Mouse (Mus musculus) gastrocnemius, adult 2 months (tissue): ENCODE results near the gene Naglu. TPM values are rescaled to one million over a fixed set of nuclear protein-coding genes. Genes with fewer than 3 reads are reported as not detected.

Source experiments
- DNase-seq: peaks from one replicate; pipeline ENCODE4 v3.0.0; 2022
- H3K27ac ChIP-seq: fragments of 200-600 bp; 2 replicates; pipeline ENCODE4 v1.8.1; 2022; ENCODE audit warnings: mild to moderate bottlenecking
- H3K4me3 ChIP-seq: fragments of 200-600 bp; 2 replicates; pipeline ENCODE4 v1.8.1; 2022; ENCODE audit warnings: mild to moderate bottlenecking, moderate library complexity
- CTCF ChIP-seq: fragments of 200-600 bp; IDR thresholded peaks from 2 replicates; pipeline ENCODE4 v1.8.1; 2022; ENCODE audit warnings: antibody characterized with exemption, mild to moderate bottlenecking, moderate library complexity
- intact Hi-C: fragments of 180-260 bp; cut with DNase I; formaldehyde crosslinking; loops from one replicate; pipeline ENCODE4 v1.15.1; 2025
- total RNA-seq, 2 experiments: library from RNA; stranded (reverse); gene quantifications; 2 replicates each; pipeline ENCODE4 v1.2.3; 2021

Gene Naglu
- total RNA-seq, 2 experiments from 2014 or later, result 3.3 to 4.1 TPM

DNA sequence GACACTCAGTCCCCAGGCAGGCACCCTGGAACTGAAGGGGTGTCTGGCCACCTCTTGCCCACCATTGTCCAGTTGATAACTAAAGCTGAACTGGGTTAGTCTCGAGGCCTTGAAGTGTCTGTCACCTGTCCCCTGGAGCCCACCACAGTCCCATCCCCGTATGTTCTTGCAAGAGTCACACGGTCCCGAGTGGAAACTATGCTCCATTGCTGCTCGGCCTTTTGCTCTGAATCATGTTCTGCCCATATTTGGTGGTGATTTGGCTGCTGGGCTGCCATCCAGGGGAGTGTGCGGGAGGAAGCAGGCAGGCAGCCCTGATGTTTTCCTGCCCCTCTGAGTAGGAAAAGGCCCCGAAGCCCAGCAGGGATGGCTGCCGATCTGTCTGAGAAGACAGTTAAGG, 9.7 kb upstream of the Naglu start:
- no peak for TF ChIP-seq CTCF
- H3K4me3 ChIP-seq, result peak overlapping the region; percentile 54
- intact Hi-C loops, result loop anchor here (10.0 kb wide), 1 partner anchor 345 kb away; the partner anchor contains the start of genes Hspb9 and Kat2a
- DNase-seq, result peak; percentile 85
- peak overlapping the region; percentile 95 for H3K27ac ChIP-seq

DNA sequence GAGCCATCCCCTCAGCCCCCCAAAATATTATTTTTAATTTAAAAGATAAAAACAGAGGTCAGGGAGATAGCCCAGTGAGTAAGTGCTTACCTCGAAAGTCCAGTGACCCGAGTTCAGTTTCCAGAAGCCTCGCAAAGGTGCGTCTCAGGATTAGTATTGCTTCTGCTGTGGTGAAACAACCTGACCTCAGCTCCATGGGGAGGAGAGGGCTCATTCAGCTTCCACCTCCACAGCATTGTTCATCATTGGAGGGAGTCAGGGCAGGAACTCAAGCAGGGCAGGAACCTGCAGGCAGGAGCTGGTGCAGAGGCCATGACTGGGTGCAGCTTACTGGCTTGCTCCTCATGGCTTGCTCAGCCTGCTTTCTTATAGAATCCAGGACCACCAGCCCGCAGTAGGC, 8.8 kb upstream of the Naglu start:
- TF ChIP-seq CTCF, result no peak
- intact Hi-C loops, result loop anchor here (10.0 kb wide), 1 partner anchor 346 kb away; the partner anchor contains the start of genes Hspb9 and Kat2a
- DNase-seq, result peak; percentile 20
- Histone ChIP-seq H3K27ac (peak overlapping the region; percentile 95), H3K4me3 (no peak overlapping the region)

- Histone ChIP-seq H3K4me3 (peak overlapping the region; percentile 41; the same call in 1 of the 2 replicates), H3K27ac (peak overlapping the region; percentile 95)
- peak; percentile 78 for DNase-seq
- TF ChIP-seq CTCF, result no peak
- intact Hi-C loops, result loop anchor here (10.0 kb wide), 1 partner anchor 348 kb away; the partner anchor contains the start of genes Hspb9 and Kat2a
Measured at GRCm38 (mm10) chr11:101062165-101062884, 7.5 kb upstream of the Naglu start.

DNA sequence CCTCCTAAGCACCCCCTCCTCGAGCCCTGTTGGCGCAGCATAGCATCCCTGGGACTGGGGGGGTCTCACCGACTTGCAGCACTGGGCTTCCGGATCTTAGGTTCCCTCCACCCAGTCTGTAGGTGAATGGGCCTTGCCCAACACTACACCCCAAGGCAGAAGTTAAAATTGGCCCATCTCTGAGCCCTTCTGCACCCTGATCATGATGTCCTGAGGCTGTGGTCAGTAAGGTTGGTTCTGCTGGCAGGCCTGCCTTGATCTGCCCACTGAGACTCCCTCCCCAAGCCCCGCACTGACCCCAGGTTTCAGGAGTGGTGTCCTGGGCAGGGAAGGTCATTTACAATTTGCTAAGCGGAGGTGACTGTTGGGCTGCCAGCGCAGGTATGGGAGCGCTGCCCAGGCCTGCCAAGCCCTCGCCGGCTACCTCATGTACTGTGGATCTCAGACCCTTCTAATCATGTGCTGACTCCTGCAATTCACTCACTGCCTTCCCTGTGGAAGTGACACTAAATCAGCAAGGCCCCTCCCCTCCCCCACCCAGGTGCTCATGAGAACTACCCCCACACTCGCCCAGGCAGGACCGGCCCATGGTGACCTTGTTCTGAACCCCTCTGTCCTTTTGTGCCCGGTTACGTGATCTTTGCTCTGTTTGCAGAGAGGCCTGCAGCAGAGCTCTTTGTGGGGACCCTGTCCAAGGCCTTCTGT, 6.7 kb upstream of the Naglu start:
- H3K4me3 ChIP-seq, result peak overlapping the region; percentile 41
- intact Hi-C loops, result loop anchor here (10.0 kb wide), 1 partner anchor 348 kb away; the partner anchor contains the start of genes Hspb9 and Kat2a

GRCm38 (mm10) chr11:101063676-101064327, 6.0 kb upstream of the Naglu start:
- peak; percentile 86 for DNase-seq
- peak overlapping the region; percentile 41 for H3K4me3 ChIP-seq
- intact Hi-C loops, result loop anchor here (10.0 kb wide), 1 partner anchor 349 kb away; the partner anchor contains the start of genes Hspb9 and Kat2a
- H3K27ac ChIP-seq, result peak overlapping the region; percentile 95
- no peak for TF ChIP-seq CTCF

More for the DNA sequence above, 6.7 kb upstream of the Naglu start:
- H3K27ac ChIP-seq, result peak overlapping the region; percentile 95
- DNase-seq, result peak; percentile 46
- TF ChIP-seq CTCF, result no peak

GRCm38 (mm10) chr11:101064462-101064861, 5.3 kb upstream of the Naglu start:
- no peak for TF ChIP-seq CTCF
- Histone ChIP-seq H3K27ac (peak overlapping the region; percentile 95), H3K4me3 (peak overlapping the region; percentile 24)
- intact Hi-C loops, result loop anchor here (10.0 kb wide), 1 partner anchor 350 kb away; the partner anchor contains the start of genes Hspb9 and Kat2a
- DNase-seq, result no peak

DNA sequence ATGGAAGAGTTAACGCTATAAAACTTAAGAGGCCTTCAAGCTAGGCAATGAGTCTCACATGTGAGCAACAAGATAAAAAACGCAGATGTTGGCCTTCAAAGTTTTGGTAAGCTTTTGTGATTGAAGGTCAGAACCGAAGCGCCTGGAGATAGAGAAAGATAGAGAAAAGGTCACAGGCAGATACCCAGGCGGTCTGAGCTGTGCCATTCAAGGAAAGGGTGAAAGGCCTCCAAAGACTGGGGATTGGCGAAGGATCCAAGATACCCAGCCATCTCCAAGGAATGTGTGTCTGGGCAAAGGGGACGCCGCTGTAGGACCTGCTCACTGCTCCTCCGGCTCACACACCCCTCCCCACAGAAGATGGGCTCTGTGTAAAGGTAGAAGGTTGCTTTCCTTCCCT, 4.8 kb upstream of the Naglu start:
- no peak for TF ChIP-seq CTCF
- H3K4me3 ChIP-seq, result no peak overlapping the region
- H3K27ac ChIP-seq, result peak overlapping the region; percentile 95
- intact Hi-C loops, result loop anchor here (10.0 kb wide), 1 partner anchor 350 kb away; the partner anchor contains the start of genes Hspb9 and Kat2a
- no peak for DNase-seq

DNA sequence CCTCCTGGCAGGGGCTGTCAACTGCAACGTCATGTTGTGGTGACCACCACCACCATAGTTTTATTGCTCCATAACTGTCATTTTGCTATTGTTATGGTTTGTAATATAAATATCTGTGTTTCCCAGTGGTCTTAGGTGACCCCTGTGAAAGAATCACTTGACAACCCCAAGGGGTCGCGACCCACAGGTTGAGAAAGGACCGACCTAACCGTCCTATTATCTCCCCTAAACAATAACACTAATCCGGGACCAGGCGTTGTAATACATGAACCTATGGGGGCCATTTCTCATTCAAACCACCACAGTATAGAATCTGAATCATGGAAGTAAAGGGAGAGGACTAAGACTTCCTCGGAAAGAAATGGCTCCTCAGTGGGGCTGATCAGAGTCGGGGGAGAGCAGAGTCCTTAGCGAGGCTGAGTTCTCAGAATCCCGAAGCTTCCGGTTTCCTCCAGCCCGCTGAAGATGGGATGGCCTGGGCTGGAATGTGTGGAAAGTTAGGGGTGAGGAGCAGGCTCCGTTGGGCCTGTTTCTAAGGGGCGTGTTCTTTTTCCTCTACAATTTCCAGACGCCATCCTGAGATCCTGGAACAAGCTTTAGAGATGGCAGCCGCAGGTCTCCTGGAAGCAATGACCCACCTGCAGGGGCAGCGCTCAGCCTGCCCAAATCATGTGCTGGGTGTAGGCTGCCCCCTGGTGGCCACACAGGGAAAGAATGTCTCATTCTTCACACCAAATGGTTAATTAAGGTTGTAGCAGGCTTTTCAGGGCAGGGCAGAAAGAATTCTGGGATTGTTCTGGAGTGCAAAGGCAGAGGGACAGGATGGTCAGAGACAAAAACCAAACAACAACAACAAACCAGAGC, 3.0 kb upstream of the Naglu start:
- Histone ChIP-seq H3K4me3 (peak overlapping the region; percentile 59), H3K27ac (peak overlapping the region; percentile 95)
- TF ChIP-seq CTCF, result no peak; the same call in none of the 2 replicates
- intact Hi-C loops, result loop anchor here (10.0 kb wide), 1 partner anchor 352 kb away; the partner anchor contains the start of genes Hspb9 and Kat2a
- DNase-seq, result peak; percentile 88

DNA sequence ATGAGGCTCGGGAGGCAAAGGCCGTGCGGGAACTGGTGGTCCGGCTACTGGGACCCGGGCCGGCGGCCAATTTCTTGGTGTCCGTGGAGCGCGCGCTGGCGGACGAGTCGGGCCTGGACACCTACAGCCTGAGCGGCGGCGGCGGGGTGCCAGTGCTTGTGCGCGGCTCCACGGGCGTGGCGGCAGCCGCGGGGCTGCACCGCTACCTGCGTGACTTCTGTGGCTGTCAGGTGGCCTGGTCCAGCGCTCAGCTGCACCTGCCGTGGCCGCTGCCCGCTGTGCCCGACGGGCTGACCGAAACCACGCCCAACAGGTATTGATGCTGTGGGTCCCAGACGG, 346 bp downstream of the Naglu start:
- no peak for TF ChIP-seq CTCF
- H3K27ac ChIP-seq, result peak overlapping the region; percentile 94
- no peak for DNase-seq
- intact Hi-C loops, result no loop called here
- peak overlapping the region; percentile 78 for H3K4me3 ChIP-seq

GRCm38 (mm10) chr11:101070987-101071386, 1.2 kb downstream of the Naglu start:
- TF ChIP-seq CTCF, result no peak
- Histone ChIP-seq H3K27ac (no peak overlapping the region; the same call in 1 of the 2 replicates), H3K4me3 (peak overlapping the region; percentile 78; the same call in 1 of the 2 replicates)
- intact Hi-C loops, result no loop called here
- DNase-seq, result no peak

DNA sequence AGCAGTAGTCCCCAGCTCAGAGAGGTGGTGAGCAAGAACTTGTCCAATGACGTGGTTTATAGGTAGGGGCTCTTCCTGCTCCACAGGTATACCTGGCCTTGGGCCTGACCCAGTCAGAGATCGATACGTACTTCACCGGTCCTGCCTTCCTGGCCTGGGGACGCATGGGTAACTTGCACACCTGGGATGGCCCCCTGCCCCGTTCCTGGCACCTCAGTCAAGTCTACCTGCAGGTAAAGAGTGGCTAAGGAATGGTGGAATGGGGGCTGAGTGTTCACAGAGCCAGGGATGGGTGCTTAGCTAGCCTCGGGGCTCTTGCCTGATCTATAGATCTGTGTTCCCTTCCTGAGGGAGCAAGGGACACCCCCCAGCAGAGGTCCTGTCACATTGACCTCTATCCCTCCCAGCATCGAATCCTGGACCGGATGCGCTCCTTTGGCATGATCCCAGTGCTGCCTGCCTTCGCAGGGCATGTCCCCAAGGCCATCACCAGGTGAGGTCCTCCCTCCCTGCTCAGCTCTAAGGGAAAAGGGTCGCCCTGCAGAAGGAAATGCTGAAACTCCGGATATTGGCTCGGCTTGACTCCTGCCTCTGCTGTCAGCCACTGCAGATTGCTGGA, 2.1 kb downstream of the Naglu start:
- intact Hi-C loops, result no loop called here
- no peak for DNase-seq
- H3K4me3 ChIP-seq, result no peak overlapping the region
- no peak overlapping the region for H3K27ac ChIP-seq
- TF ChIP-seq CTCF, result no peak
